ENCODE assay signal across 9 mouse cellular contexts in the genomic region with DNA sequence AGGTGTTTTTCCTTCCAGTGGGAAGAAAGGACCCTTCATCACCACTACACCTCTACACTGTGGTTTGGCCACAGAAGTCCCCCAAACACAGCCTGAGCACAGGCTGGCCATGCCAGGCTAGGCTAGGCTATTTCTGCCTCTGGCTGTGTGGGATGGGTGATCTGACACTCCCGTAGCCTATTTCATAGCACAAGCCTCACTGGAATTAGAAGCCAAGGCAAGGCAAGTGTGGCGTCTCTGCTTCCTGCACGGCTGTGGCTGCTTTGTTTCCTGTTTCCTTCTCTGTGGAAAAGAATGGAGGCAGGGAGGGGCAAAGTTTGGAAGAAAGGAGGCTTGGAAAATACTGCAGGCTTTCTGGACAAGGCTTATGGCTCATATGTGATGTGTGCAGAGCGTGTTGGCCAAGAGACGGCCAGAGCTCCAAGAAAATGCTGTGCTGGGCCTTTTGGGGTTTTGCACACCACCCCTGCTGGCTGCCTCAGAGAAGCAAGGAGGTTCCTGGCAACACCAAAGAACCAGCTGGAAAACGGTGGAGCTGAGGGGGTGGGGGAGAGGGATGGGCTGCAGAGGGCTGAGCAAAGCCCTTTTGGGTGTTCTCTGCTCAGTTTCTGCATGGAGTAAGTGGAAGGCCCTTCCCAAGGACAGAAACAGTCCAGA. TPM values are rescaled to one million over a fixed set of nuclear protein-coding genes. Genes with fewer than 3 reads are reported as not detected.
DNase-seq lines count a peak whose midpoint lies in the region; ATAC-seq lines count a peak whose summit lies in the region.
"Had no signal": no experiment of that assay in that cellular context is flagged by ENCODE, and none has a peak within 500 bp of the region (broad histone marks: within the 10 kb centered on the region; RNA-seq: fewer than 3 reads in every experiment).

No protein-coding gene starts in this region.

- no peaks in the 10 kb centered on the region for H3K36me3 ChIP-seq in kidney, embryonic 14.5 days (ENCODE audit: control insufficient read depth, insufficient read depth, low read length)

- intact Hi-C loops in gastrocnemius, postnatal 36 days (cut with DNase I), result no loop called here

- peaks cover 28% of the 10 kb centered on the region for H3K4me1 ChIP-seq in kidney, embryonic 14.5 days (ENCODE audit: control insufficient read depth, insufficient read depth, low read length)

- H3K4me3 ChIP-seq in kidney, embryonic 14.5 days (ENCODE audit: low read length), result no peak overlapping the region

- DNase-seq in layer of hippocampus, adult 9-11 months, result peak; percentile 21
- DNase-seq in layer of hippocampus, adult 9-10 months (ENCODE audit: low spot score), result no peak
- peak; percentile 47 to 67 for DNase-seq in gastrocnemius, postnatal 36 days
- DNase-seq in lung, postnatal 4 days, result peak; percentile 51 to 84
- no peak for DNase-seq in adrenal gland, postnatal 4 days (ENCODE audit: low spot score in 2 of 2)
- no peak for DNase-seq in thymus, postnatal 36 days
- DNase-seq in embryo, embryonic 10 days (ENCODE audit: low spot score), result no peak

- WGBS in kidney, embryonic 14.5 days, result 50% methylated on average over 6 of the region's 6 CpGs

- H3K4me2 ChIP-seq in kidney, embryonic 14.5 days (replicated peaks; ENCODE audit: low read depth, low read length), result no peak overlapping the region

- H3K27me3 ChIP-seq in kidney, embryonic 14.5 days (ENCODE audit: control insufficient read depth, insufficient read depth, low read length), result no peaks in the 10 kb centered on the region

- H3K27ac ChIP-seq in kidney, embryonic 14.5 days (ENCODE audit: low read depth, low read length), result 0 out of 2 replicates have a peak overlapping the region, but pooled peaks have one; percentile 37

- H3K9me3 ChIP-seq in kidney, embryonic 14.5 days (ENCODE audit: control insufficient read depth, low read length), result no peaks in the 10 kb centered on the region

- ATAC-seq in kidney, embryonic 14.5 days (ENCODE audit: low FRiP score, low TSS enrichment), result no peak

- H3K9ac ChIP-seq in kidney, embryonic 14.5 days (ENCODE audit: low read depth, low read length), result no peak overlapping the region

RNA-seq across cellular contexts. Expression of a gene that starts 5.6 kb away (rescaled TPM):
- not detected for total RNA-seq in gastrocnemius, postnatal 36 days (2021)
- 0.14 TPM in 1 of 2 replicates, not detected in the other for polyA plus RNA-seq in kidney, embryonic 14.5 days (2014; fragmentation: Nextera tagmentation; extraction: Ambion mirVana)
- not detected for total RNA-seq in adrenal gland, postnatal 4 days (2021)

RNA-seq across cellular contexts. Expression of a gene that starts 28.4 kb away (rescaled TPM):
- 1 to 10 TPM; 2.0 to 2.3 TPM for total RNA-seq in gastrocnemius, postnatal 36 days (2021)
- polyA plus RNA-seq in kidney, embryonic 14.5 days (2014; fragmentation: Nextera tagmentation; extraction: Ambion mirVana), result 21.2 and 35.4 TPM in 2 replicates
- 10 to 100 TPM; 35.3 to 40.6 TPM for total RNA-seq in adrenal gland, postnatal 4 days (2021)

RNA-seq across cellular contexts. Expression of a gene that starts 42.4 kb away (rescaled TPM):
- total RNA-seq in gastrocnemius, postnatal 36 days (2021), result under 1 TPM in 1 of 2 experiments, not detected in 1; 0.28 TPM
- 0.56 and 0.70 TPM in 2 replicates for polyA plus RNA-seq in kidney, embryonic 14.5 days (2014; fragmentation: Nextera tagmentation; extraction: Ambion mirVana)
- 1 to 10 TPM in 1 of 2 experiments, under 1 TPM in 1; 0.73 to 1.2 TPM for total RNA-seq in adrenal gland, postnatal 4 days (2021)
- polyA plus RNA-seq: testis, adult 2 months had no signal

Comparison
In these comparisons a context has a peak if more than half of its experiments do, and no peak if none do; other contexts are left out.
1. DNase-seq: peak in layer of hippocampus, adult 9-11 months (single experiment), gastrocnemius, postnatal 36 days (2 of 2) and lung, postnatal 4 days (2 of 2); none in layer of hippocampus, adult 9-10 months (single experiment), adrenal gland, postnatal 4 days (0 of 2), thymus, postnatal 36 days (0 of 2) and embryo, embryonic 10 days (single experiment).
2. RNA of a gene that starts 28.4 kb away (total RNA-seq): 35.3 to 40.6 TPM in adrenal gland, postnatal 4 days; 2.0 to 2.3 TPM in gastrocnemius, postnatal 36 days; every median in the first group is over 10 times any median in the second.